Mouse (Mus musculus) intestine, postnatal 0 days (tissue): ENCODE results near the gene Mettl13. TPM values are rescaled to one million over a fixed set of nuclear protein-coding genes. Genes with fewer than 3 reads are reported as not detected.
A peak's percentile ranks its signal among the peaks of the same experiment; 100 is the strongest.

Source experiments
- ATAC-seq: fragments of 200-750 bp; cut with Nextera tagmentation; 2 replicates; pipeline ENCODE4 v1.8.0; 2017; ENCODE audit warnings: mild to moderate bottlenecking, moderate TSS enrichment, moderate library complexity
- H3K27ac ChIP-seq: fragments of 300-500 bp; sonication (generic); 2 replicates; pipeline ENCODE4 v1.5.1; 2014; ENCODE audit warnings: mild to moderate bottlenecking, low read depth, low read length, moderate library complexity
- H3K27me3 ChIP-seq: fragments of 300-500 bp; sonication (generic); replicated peaks from 2 replicates; pipeline ENCODE4 v1.6.1; 2014; ENCODE audit warnings: low read length, mixed read lengths; ENCODE audit not compliant: control insufficient read depth, insufficient read depth
- H3K36me3 ChIP-seq: fragments of 300-500 bp; sonication (generic); 2 replicates; pipeline ENCODE4 v1.6.1; 2014; ENCODE audit warnings: mild to moderate bottlenecking, moderate library complexity; ENCODE audit not compliant: control insufficient read depth, insufficient read depth
- H3K4me1 ChIP-seq: fragments of 300-500 bp; sonication (generic); replicated peaks from 2 replicates; pipeline ENCODE4 v1.6.1; 2014; ENCODE audit warnings: antibody characterized with exemption, low read length, mixed read lengths; ENCODE audit not compliant: control insufficient read depth, insufficient read depth
- H3K4me2 ChIP-seq: fragments of 300-500 bp; sonication (generic); replicated peaks from 2 replicates; pipeline ENCODE4 v1.6.1; 2014; ENCODE audit warnings: low read depth, mild to moderate bottlenecking, moderate library complexity
- H3K4me3 ChIP-seq: fragments of 300-500 bp; sonication (generic); 2 replicates; pipeline ENCODE4 v1.5.1; 2014; ENCODE audit warnings: low read depth, low read length
- H3K9ac ChIP-seq: fragments of 300-500 bp; sonication (generic); 2 replicates; pipeline ENCODE4 v1.6.1; 2014; ENCODE audit warnings: mild to moderate bottlenecking, low read depth, low read length
- H3K9me3 ChIP-seq: fragments of 300-500 bp; sonication (generic); 2 replicates; pipeline ENCODE4 v1.6.1; 2016; ENCODE audit warnings: mixed run types; ENCODE audit not compliant: control insufficient read depth
- CTCF ChIP-seq: sonication (generic); IDR thresholded peaks from 2 replicates; pipeline ENCODE4 v1.5.1; 2016; ENCODE audit warnings: low read depth, mild to moderate bottlenecking, control low read depth, antibody characterized with exemption, moderate library complexity
- WGBS: fragments of 180-500 bp; shearing (Covaris S2); extraction: QIAGEN DNeasy Blood & Tissue Kit; methylation state at CpG from one replicate; pipeline ENCODE4 v1.1.7; 2014; 5-methylcytosine and 5-hydroxymethylcytosine counted together
- polyA plus RNA-seq: library from polyadenylated mRNA; unstranded; fragments of >200 nt; fragmentation: Nextera tagmentation; extraction: Ambion mirVana; gene quantifications from 2 replicates; pipeline ENCODE4 v1.2.1, GENCODE M21; 2015

Gene Mettl13
- 5.9 and 6.8 TPM in 2 replicates for polyA plus RNA-seq

- TF ChIP-seq CTCF, result no peak
These were observed at the start of gene Mettl13 for GRCm38 (mm10) chr1:162548016-162548916. TSS of gene Mettl13 (minus strand) at chr1:162548551.

GRCm38 (mm10) chr1:162597379-162598102 lies 49.2 kb upstream of the Mettl13 start:
- no peaks in the 10 kb centered on the region for H3K27me3 ChIP-seq
- TF ChIP-seq CTCF, result no peak
- no peaks in the 10 kb centered on the region for H3K4me1 ChIP-seq
- no peak overlapping the region for H3K27ac ChIP-seq
- no peak overlapping the region for H3K9ac ChIP-seq
- H3K4me2 ChIP-seq, result no peak overlapping the region
- WGBS, result 38% methylated on average over 3 of the region's 3 CpGs
- peaks cover 12% of the 10 kb centered on the region for H3K36me3 ChIP-seq
- no peak for ATAC-seq
- no peak overlapping the region for H3K4me3 ChIP-seq
- H3K9me3 ChIP-seq, result no peaks in the 10 kb centered on the region

More at GRCm38 (mm10) chr1:162548016-162548916, at the start of gene Mettl13:
- H3K9me3 ChIP-seq, result no peaks in the 10 kb centered on the region
- H3K27me3 ChIP-seq, result no peaks in the 10 kb centered on the region
- H3K27ac ChIP-seq, result peak within 1 kb of the TSS; percentile 57; the same call in 1 of the 2 replicates
- peaks cover 2% of the 10 kb centered on the region; the same call in 1 of the 2 replicates for H3K4me1 ChIP-seq
- H3K4me2 ChIP-seq, result peak within 1 kb of the TSS; percentile 91
- H3K9ac ChIP-seq, result peak within 1 kb of the TSS; percentile 68
- H3K4me3 ChIP-seq, result peak within 1 kb of the TSS; percentile 62
- H3K36me3 ChIP-seq, result peaks cover 11% of the 10 kb centered on the region
- under 1% methylated on average over 52 of the region's 52 CpGs for WGBS
- ATAC-seq, result peak; percentile 100

GRCm38 (mm10) chr1:162590415-162590997 lies 42.2 kb upstream of the Mettl13 start:
- no peak overlapping the region for H3K9ac ChIP-seq
- WGBS, result 85% methylated on average over 8 of the region's 8 CpGs
- H3K9me3 ChIP-seq, result no peaks in the 10 kb centered on the region
- TF ChIP-seq CTCF, result no peak
- no peaks in the 10 kb centered on the region for H3K36me3 ChIP-seq
- no peak overlapping the region for H3K4me3 ChIP-seq
- H3K4me1 ChIP-seq, result no peaks in the 10 kb centered on the region
- H3K4me2 ChIP-seq, result no peak overlapping the region
- no peak for ATAC-seq
- H3K27ac ChIP-seq, result no peak overlapping the region
- no peaks in the 10 kb centered on the region for H3K27me3 ChIP-seq

GRCm38 (mm10) chr1:162589443-162589842 lies 41.1 kb upstream of the Mettl13 start:
- H3K9ac ChIP-seq, result no peak overlapping the region
- TF ChIP-seq CTCF, result no peak
- WGBS, result 33% methylated on average over 9 of the region's 9 CpGs
- H3K4me2 ChIP-seq, result no peak overlapping the region
- H3K27ac ChIP-seq, result no peak overlapping the region
- no peak for ATAC-seq
- no peaks in the 10 kb centered on the region for H3K9me3 ChIP-seq
- H3K36me3 ChIP-seq, result no peaks in the 10 kb centered on the region; the same call in 1 of the 2 replicates
- no peaks in the 10 kb centered on the region for H3K4me1 ChIP-seq
- no peaks in the 10 kb centered on the region for H3K27me3 ChIP-seq
- no peak overlapping the region for H3K4me3 ChIP-seq

- no peak overlapping the region for H3K27ac ChIP-seq
- no peak for TF ChIP-seq CTCF
- WGBS, result 60% methylated on average over 3 of the region's 3 CpGs
- H3K4me1 ChIP-seq, result no peaks in the 10 kb centered on the region
- H3K36me3 ChIP-seq, result no peaks in the 10 kb centered on the region; the same call in 1 of the 2 replicates
- H3K9ac ChIP-seq, result no peak overlapping the region
- no peak overlapping the region for H3K4me2 ChIP-seq
- H3K4me3 ChIP-seq, result no peak overlapping the region
- no peaks in the 10 kb centered on the region for H3K9me3 ChIP-seq
- ATAC-seq, result no peak
- H3K27me3 ChIP-seq, result no peaks in the 10 kb centered on the region
These were observed 40.3 kb upstream of the Mettl13 start for GRCm38 (mm10) chr1:162588606-162589005.

- Histone ChIP-seq H3K36me3 (peaks cover 7% of the 10 kb centered on the region; the same call in 1 of the 2 replicates), H3K4me3 (no peak overlapping the region), H3K4me1 (no peaks in the 10 kb centered on the region), H3K4me2 (no peak overlapping the region), H3K27ac (no peak overlapping the region), H3K27me3 (no peaks in the 10 kb centered on the region), H3K9me3 (no peaks in the 10 kb centered on the region), H3K9ac (no peak overlapping the region)
- WGBS, result 65% methylated on average over 4 of the region's 4 CpGs
- no peak for ATAC-seq
- no peak for TF ChIP-seq CTCF
These were observed 37.9 kb upstream of the Mettl13 start for GRCm38 (mm10) chr1:162586282-162586681.
